Mouse (Mus musculus): ENCODE data around the gene Wdr24.

The Wdr24 gene

GRCm38 (mm10) chr17:25877741-25878610, 54.5 kb downstream of the Wdr24 start:
- DNase-seq (ENCODE audit: low spot score) = no peak

Data from urinary bladder, postnatal 25 days (tissue).